Mouse (Mus musculus) ES-E14 (cell line): ENCODE results near the gene Mcat. TPM values are rescaled to one million over a fixed set of nuclear protein-coding genes. Genes with fewer than 3 reads are reported as not detected.

Experiments
- DNase-seq: peaks from one replicate; pipeline ENCODE4 v3.0.0-alpha.2; 2013; ENCODE audit warnings: low read depth, low spot score
- H3K27ac ChIP-seq: 2 replicates; pipeline ENCODE4 v1.5.1; 2012; ENCODE audit warnings: low read depth, mild to moderate bottlenecking, low read length, moderate library complexity, mixed read lengths; ENCODE audit not compliant: poor library complexity, insufficient read depth, severe bottlenecking
- H3K36me3 ChIP-seq: 2 replicates; pipeline ENCODE4 v1.6.1; 2012; ENCODE audit warnings: mild to moderate bottlenecking, low read length, moderate library complexity, mixed read lengths; ENCODE audit not compliant: control insufficient read depth, poor library complexity, insufficient read depth, severe bottlenecking
- H3K4me1 ChIP-seq, 2 experiments: fragments of 150-350 bp in 1 of 2; sonication (generic) in 1 of 2; 2 replicates each; pipeline ENCODE4 v1.6.1; 2012; ENCODE audit warnings: low read length in 2 of 2, mild to moderate bottlenecking in 1 of 2, mixed read lengths in 1 of 2; ENCODE audit not compliant: control insufficient read depth in 2 of 2, insufficient read depth in 2 of 2, poor library complexity in 1 of 2
- H3K4me3 ChIP-seq, 2 experiments: fragments of 150-350 bp in 1 of 2; sonication (generic) in 1 of 2; 2 replicates each; pipeline ENCODE4 v1.5.1; 2012; ENCODE audit warnings: low read length in 2 of 2, low read depth in 1 of 2, mild to moderate bottlenecking in 1 of 2, mixed read lengths in 1 of 2; ENCODE audit not compliant: insufficient read depth in 1 of 2, poor library complexity in 1 of 2, severe bottlenecking in 1 of 2
- H3K9ac ChIP-seq: 2 replicates; pipeline ENCODE4 v1.6.1; 2012; ENCODE audit warnings: low read depth, mild to moderate bottlenecking, low read length, mixed read lengths; ENCODE audit not compliant: poor library complexity, insufficient read depth, severe bottlenecking
- H3K9me3 ChIP-seq: fragments of 150-350 bp; sonication (generic); 2 replicates; pipeline ENCODE4 v1.6.1; 2012; ENCODE audit warnings: low read depth, mild to moderate bottlenecking, low read length; ENCODE audit not compliant: control insufficient read depth, insufficient read depth
- CHD2 ChIP-seq: IDR thresholded peaks from 2 replicates; pipeline ENCODE4 v1.6.1; 2014; ENCODE audit warnings: mild to moderate bottlenecking, low read depth, low read length, inconsistent platforms
- HCFC1 ChIP-seq: IDR thresholded peaks from 2 replicates; pipeline ENCODE4 v1.6.1; 2012; ENCODE audit warnings: low read length, inconsistent platforms, borderline replicate concordance; ENCODE audit not compliant: insufficient read depth
- MAFK ChIP-seq: IDR thresholded peaks from 2 replicates; pipeline ENCODE4 v1.6.1; 2014; ENCODE audit warnings: mild to moderate bottlenecking, low read depth, low read length, inconsistent platforms; ENCODE audit not compliant: insufficient read depth
- ZC3H11A ChIP-seq: IDR thresholded peaks from 2 replicates; pipeline ENCODE4 v1.6.1; 2012; ENCODE audit warnings: low read depth, mild to moderate bottlenecking, inconsistent platforms, low read length, borderline replicate concordance
- ZNF384 ChIP-seq: IDR thresholded peaks from 2 replicates; pipeline ENCODE4 v1.6.1; 2012; ENCODE audit warnings: low read depth, low read length, inconsistent platforms
- in situ Hi-C, 2 experiments: fragments of 600-800 bp; cut with MboI; formaldehyde crosslinking; loops; one replicate each; pipeline ENCODE4 v1.15.1; 2025; ENCODE audit warnings: low sequenced_read_pairs in 2 of 2, inconsistent platforms in 1 of 2; ENCODE audit not compliant: unreplicated experiment in 2 of 2
- total RNA-seq: library from RNA; depleted of rRNA; stranded (reverse); fragments of 300-350 nt; gene quantifications from 2 replicates; pipeline ENCODE4 v1.2.3, GENCODE M21; 2012

Gene Mcat
- total RNA-seq, 1 experiment = 30.9 TPM

GRCm38 (mm10) chr15:83563857-83564651 is 467 bp upstream of the Mcat start:
- Histone ChIP-seq H3K36me3 (no peaks in the 10 kb centered on the region), H3K4me3 (peak overlapping the region; percentile 55 to 62), H3K27ac (no peak overlapping the region), H3K9ac (peak overlapping the region; percentile 49; the same call in 1 of the 2 replicates), H3K4me1 (peaks cover 2 to 23% of the 10 kb centered on the region in 2 experiments; a peak in 1 of 4 replicates), H3K9me3 (no peaks in the 10 kb centered on the region)
- peak; percentile 37 for DNase-seq
- in situ Hi-C loops = no loop called here
- no peak for TF ChIP-seq ZNF384
- TF ChIP-seq HCFC1 = no peak
- no peak for TF ChIP-seq MAFK
- no peak for TF ChIP-seq ZC3H11A

GRCm38 (mm10) chr15:83562626-83563270 is 839 bp downstream of the Mcat start:
- DNase-seq = peak; percentile 57

GRCm38 (mm10) chr15:83560941-83561477 is 2.6 kb downstream of the Mcat start:
- no peak for DNase-seq
- Histone ChIP-seq H3K9me3 (no peaks in the 10 kb centered on the region), H3K36me3 (no peaks in the 10 kb centered on the region), H3K9ac (no peak overlapping the region), H3K4me3 (no peak overlapping the region), H3K27ac (no peak overlapping the region), H3K4me1 (peaks cover 2 to 21% of the 10 kb centered on the region in 2 experiments; a peak in 1 of 4 replicates)
- TF ChIP-seq ZNF384 = no peak
- TF ChIP-seq HCFC1 = no peak
- TF ChIP-seq ZC3H11A = no peak
- no peak for TF ChIP-seq CHD2
- TF ChIP-seq MAFK = no peak
- in situ Hi-C loops = no loop called here

More at GRCm38 (mm10) chr15:83562626-83563270, 839 bp downstream of the Mcat start:
- Histone ChIP-seq H3K4me3 (peak overlapping the region; percentile 25 to 55), H3K4me1 (peaks cover 2 to 23% of the 10 kb centered on the region in 2 experiments; a peak in 1 of 4 replicates), H3K36me3 (no peaks in the 10 kb centered on the region), H3K9ac (peak overlapping the region; percentile 8; the same call in 1 of the 2 replicates), H3K9me3 (no peaks in the 10 kb centered on the region), H3K27ac (peak overlapping the region; percentile 27)
- TF ChIP-seq MAFK (no peak), CHD2 (no peak), ZC3H11A (no peak), HCFC1 (no peak), ZNF384 (no peak)
- in situ Hi-C loops = no loop called here

GRCm38 (mm10) chr15:83555161-83555974 is 8.2 kb downstream of the Mcat start:
- Histone ChIP-seq H3K9ac (peak overlapping the region; percentile 100), H3K9me3 (no peaks in the 10 kb centered on the region), H3K27ac (peak overlapping the region; percentile 75), H3K4me1 (no peaks in the 10 kb centered on the region), H3K36me3 (peaks cover 11% of the 10 kb centered on the region; the same call in 1 of the 2 replicates), H3K4me3 (peak overlapping the region; percentile 96 to 99)
- in situ Hi-C loops = no loop called here
- no peak for TF ChIP-seq HCFC1
- TF ChIP-seq CHD2 = no peak
- no peak for TF ChIP-seq ZNF384
- TF ChIP-seq ZC3H11A = no peak
- no peak for TF ChIP-seq MAFK
- peak; percentile 68 for DNase-seq
